8 mouse cellular contexts compared by ENCODE assay signal in genomic region chr7:28961584-28961926, GRCm38 (mm10). TPM values are rescaled to one million over a fixed set of nuclear protein-coding genes. Genes with fewer than 3 reads are reported as not detected.
A peak's percentile ranks its signal among the peaks of the same experiment; 100 is the strongest.
DNase-seq lines count a peak whose midpoint lies in the region; ATAC-seq and TF ChIP-seq lines count a peak whose summit lies in the region.

No protein-coding gene starts in this region.

- H3K9me3 ChIP-seq in megakaryocyte, embryonic 14.5 days, result no peaks in the 10 kb centered on the region
- H3K9me3 ChIP-seq in limb, embryonic 13.5 days, result no peaks in the 10 kb centered on the region
- no peaks in the 10 kb centered on the region for H3K9me3 ChIP-seq in stomach, embryonic 14.5 days (ENCODE audit: control insufficient read depth, low read depth, low read length)

- H3K36me3 ChIP-seq in megakaryocyte, embryonic 14.5 days (replicated peaks; ENCODE audit: low read length), result peaks cover 10% of the 10 kb centered on the region
- peaks cover 4% of the 10 kb centered on the region; the same call in 1 of the 2 replicates for H3K36me3 ChIP-seq in limb, embryonic 13.5 days
- H3K36me3 ChIP-seq in stomach, embryonic 14.5 days (ENCODE audit: control insufficient read depth, insufficient read depth, low read length), result no peaks in the 10 kb centered on the region

- peak overlapping the region; percentile 97 for H3K9ac ChIP-seq in limb, embryonic 13.5 days
- peak overlapping the region; percentile 94 for H3K9ac ChIP-seq in stomach, embryonic 14.5 days (replicated peaks; ENCODE audit: low read depth, low read length)

- peak overlapping the region; percentile 92 for H3K4me3 ChIP-seq in cerebellum, adult 2 months (replicated peaks; ENCODE audit: insufficient read depth, low read depth, low read length)
- peak overlapping the region; percentile 96 for H3K4me3 ChIP-seq in megakaryocyte, embryonic 14.5 days (replicated peaks)
- peak overlapping the region; percentile 99 for H3K4me3 ChIP-seq in limb, embryonic 13.5 days
- H3K4me3 ChIP-seq in stomach, embryonic 14.5 days (ENCODE audit: low read depth, low read length), result peak overlapping the region; percentile 99

- TF ChIP-seq POLR2A in cerebellum, adult 2 months (IDR thresholded peaks at IDR 0.05; ENCODE audit: borderline replicate concordance, insufficient read depth, low read length), result no peak

- H3K4me2 ChIP-seq in limb, embryonic 13.5 days (replicated peaks), result peak overlapping the region; percentile 89
- H3K4me2 ChIP-seq in stomach, embryonic 14.5 days (replicated peaks; ENCODE audit: low read depth, low read length), result peak overlapping the region; percentile 95

- TF ChIP-seq CTCF in cerebellum, adult 2 months (IDR thresholded peaks at IDR 0.05; ENCODE audit: borderline replicate concordance, insufficient read depth, low read depth, low read length), result no peak

- H3K27ac ChIP-seq in cerebellum, adult 2 months (ENCODE audit: insufficient read depth, low read length), result peak overlapping the region; percentile 84
- peak overlapping the region; percentile 87 for H3K27ac ChIP-seq in limb, embryonic 13.5 days
- peak overlapping the region; percentile 91 for H3K27ac ChIP-seq in stomach, embryonic 14.5 days (ENCODE audit: low read length)

- no peaks in the 10 kb centered on the region for H3K27me3 ChIP-seq in cerebellum, adult 2 months (ENCODE audit: control insufficient read depth, insufficient read depth, low read length)
- no peaks in the 10 kb centered on the region for H3K27me3 ChIP-seq in megakaryocyte, embryonic 14.5 days (replicated peaks)
- no peaks in the 10 kb centered on the region for H3K27me3 ChIP-seq in limb, embryonic 13.5 days
- no peaks in the 10 kb centered on the region for H3K27me3 ChIP-seq in stomach, embryonic 14.5 days (ENCODE audit: control insufficient read depth, insufficient read depth, low read length)

- no peak for ATAC-seq in megakaryocyte, adult 5-6 weeks (ENCODE audit: poor library complexity, severe bottlenecking)
- ATAC-seq in limb, embryonic 13.5 days (ENCODE audit: low FRiP score, low read depth), result no peak
- no peak for ATAC-seq in stomach, embryonic 14.5 days (ENCODE audit: insufficient number of reproducible peaks, insufficient read depth, low FRiP score, low read depth)

- DNase-seq in cerebellum, adult 2 months, result no peak
- DNase-seq in cerebellum, postnatal 36 days, result no peak
- DNase-seq in yolk sac, embryonic 10.5 days (ENCODE audit: low spot score), result no peak
- DNase-seq in spleen, postnatal 4 days (ENCODE audit: low spot score in 2 of 2), result no peak

- WGBS in cerebellum, adult 2 months, result under 1% methylated on average over 7 of the region's 7 CpGs
- 1% methylated on average over 7 of the region's 7 CpGs for WGBS in limb, embryonic 13.5 days
- WGBS in stomach, embryonic 14.5 days, result under 1% methylated on average over 7 of the region's 7 CpGs

- peaks cover 13% of the 10 kb centered on the region; the same call in 1 of the 2 replicates for H3K4me1 ChIP-seq in cerebellum, adult 2 months (ENCODE audit: control insufficient read depth, insufficient read depth, low read length)
- peaks cover 70% of the 10 kb centered on the region for H3K4me1 ChIP-seq in megakaryocyte, embryonic 14.5 days
- H3K4me1 ChIP-seq in limb, embryonic 13.5 days, result peaks cover 51% of the 10 kb centered on the region
- H3K4me1 ChIP-seq in stomach, embryonic 14.5 days (ENCODE audit: control insufficient read depth, insufficient read depth, low read length), result peaks cover 41% of the 10 kb centered on the region

RNA-seq across cellular contexts. Expression of gene Actn4, which starts 0.6 kb away (rescaled TPM):
- polyA plus RNA-seq in cerebellum, adult 2 months (2012; rRNA removed), result 129 and 135 TPM in 2 replicates
- polyA plus RNA-seq in megakaryocyte, embryonic 14.5 days (2012; ENCODE audit: insufficient read depth, low replicate concordance), result 517 and 590 TPM in 2 replicates
- 82.5 and 87.8 TPM in 2 replicates for total RNA-seq in megakaryocyte, adult 5-6 weeks (2015)
- total RNA-seq in megakaryocyte, adult 5-6 weeks (2017), result 44.7 and 55.1 TPM in 2 replicates
- 270 and 300 TPM in 2 replicates for polyA plus RNA-seq in limb, embryonic 13.5 days (2015; fragmentation: Nextera tagmentation; extraction: Ambion mirVana)
- polyA plus RNA-seq in stomach, embryonic 14.5 days (2014; fragmentation: Nextera tagmentation; extraction: Ambion mirVana), result 272 and 280 TPM in 2 replicates

RNA-seq across cellular contexts. Expression of gene Eif3k, which starts 20.1 kb away (rescaled TPM):
- polyA plus RNA-seq in cerebellum, adult 2 months (2012; rRNA removed), result 322 and 331 TPM in 2 replicates
- 143 and 185 TPM in 2 replicates for polyA plus RNA-seq in megakaryocyte, embryonic 14.5 days (2012; ENCODE audit: insufficient read depth, low replicate concordance)
- 216 and 241 TPM in 2 replicates for total RNA-seq in megakaryocyte, adult 5-6 weeks (2015)
- 340 and 348 TPM in 2 replicates for total RNA-seq in megakaryocyte, adult 5-6 weeks (2017)
- polyA plus RNA-seq in limb, embryonic 13.5 days (2015; fragmentation: Nextera tagmentation; extraction: Ambion mirVana), result 422 and 454 TPM in 2 replicates
- 413 and 444 TPM in 2 replicates for polyA plus RNA-seq in stomach, embryonic 14.5 days (2014; fragmentation: Nextera tagmentation; extraction: Ambion mirVana)

RNA-seq across cellular contexts. Expression of gene Map4k1, which starts 20.3 kb away (rescaled TPM):
- polyA plus RNA-seq in cerebellum, adult 2 months (2012; rRNA removed), result 1.2 and 1.3 TPM in 2 replicates
- polyA plus RNA-seq in megakaryocyte, embryonic 14.5 days (2012; ENCODE audit: insufficient read depth, low replicate concordance), result 270 and 353 TPM in 2 replicates
- 53.8 and 54.4 TPM in 2 replicates for total RNA-seq in megakaryocyte, adult 5-6 weeks (2015)
- total RNA-seq in megakaryocyte, adult 5-6 weeks (2017), result 44.2 and 60.4 TPM in 2 replicates
- polyA plus RNA-seq in limb, embryonic 13.5 days (2015; fragmentation: Nextera tagmentation; extraction: Ambion mirVana), result 9.5 and 10.0 TPM in 2 replicates
- 8.5 and 11.3 TPM in 2 replicates for polyA plus RNA-seq in stomach, embryonic 14.5 days (2014; fragmentation: Nextera tagmentation; extraction: Ambion mirVana)

Comparison
In these comparisons a context has a peak if more than half of its experiments do, and no peak if none do; other contexts are left out.
1. RNA of gene Map4k1, which starts 20.3 kb away (polyA plus RNA-seq): 270 to 353 TPM in megakaryocyte, embryonic 14.5 days; 8.5 to 11.3 TPM in stomach, embryonic 14.5 days, 9.5 to 10.0 TPM in limb, embryonic 13.5 days and 1.2 to 1.3 TPM in cerebellum, adult 2 months; every median in the first group is over 10 times any median in the second.
2. Peak in every context shown above with its lines, with median percentiles within 50 percentile points of each other: H3K27ac ChIP-seq and H3K4me3 ChIP-seq.